Mouse (Mus musculus) cerebellum, postnatal 25 days (tissue): Measurements from ENCODE around the gene Cox7a2.

Source experiments
- DNase-seq, 2 experiments: peaks; one replicate each; pipeline ENCODE4 v3.0.0; 2021; ENCODE audit warnings: mixed read lengths in 2 of 2

Gene Cox7a2

GRCm38 (mm10) chr9:79759385-79760005 is at the start of gene Cox7a2:
TSS of gene Cox7a2 (minus strand) at chr9:79759878.
- DNase-seq = peak; percentile 94 to 96

GRCm38 (mm10) chr9:79809411-79809810 is 49.7 kb upstream of the Cox7a2 start:
- no peak for DNase-seq

GRCm38 (mm10) chr9:79807178-79807577 is 47.5 kb upstream of the Cox7a2 start:
- no peak for DNase-seq

- DNase-seq = peak in 1 of 2 experiments; percentile 15
These were observed 46.8 kb upstream of the Cox7a2 start for GRCm38 (mm10) chr9:79806317-79807075.

- DNase-seq = no peak
These were observed 45.7 kb upstream of the Cox7a2 start for GRCm38 (mm10) chr9:79805426-79805825.

- DNase-seq = no peak
These were observed 36.9 kb upstream of the Cox7a2 start for GRCm38 (mm10) chr9:79796461-79797135.

- DNase-seq = no peak
These were observed 35.4 kb upstream of the Cox7a2 start for GRCm38 (mm10) chr9:79795076-79795475.

- DNase-seq = peak; percentile 96 to 98
These were observed 33.5 kb upstream of the Cox7a2 start, which contains the start of gene Tmem30a for GRCm38 (mm10) chr9:79792841-79793835. TSS of gene Tmem30a (minus strand) at chr9:79793507.

- DNase-seq = no peak
These were observed 26.1 kb upstream of the Cox7a2 start for GRCm38 (mm10) chr9:79785794-79786085.

- no peak for DNase-seq
These were observed 25.5 kb upstream of the Cox7a2 start for GRCm38 (mm10) chr9:79784934-79785793.

GRCm38 (mm10) chr9:79784439-79784838 is 24.8 kb upstream of the Cox7a2 start:
- DNase-seq = no peak

- DNase-seq = no peak
These were observed 19.7 kb upstream of the Cox7a2 start for GRCm38 (mm10) chr9:79779354-79779753.

GRCm38 (mm10) chr9:79766991-79767545 is 7.4 kb upstream of the Cox7a2 start:
- no peak for DNase-seq

GRCm38 (mm10) chr9:79765329-79765728 is 5.7 kb upstream of the Cox7a2 start:
- DNase-seq = no peak

- no peak for DNase-seq
These were observed 2.8 kb upstream of the Cox7a2 start for GRCm38 (mm10) chr9:79762519-79762918.

GRCm38 (mm10) chr9:79760076-79760475 is 398 bp upstream of the Cox7a2 start:
- DNase-seq = peak in 1 of 2 experiments; percentile 30

GRCm38 (mm10) chr9:79755311-79755710 is 4.4 kb downstream of the Cox7a2 start:
- no peak for DNase-seq

- DNase-seq = no peak
These were observed 7.8 kb downstream of the Cox7a2 start for GRCm38 (mm10) chr9:79751846-79752245.

GRCm38 (mm10) chr9:79750709-79751108 is 9.0 kb downstream of the Cox7a2 start:
- DNase-seq = no peak

- no peak for DNase-seq
These were observed 14.6 kb downstream of the Cox7a2 start for GRCm38 (mm10) chr9:79745036-79745435.

- no peak for DNase-seq
These were observed 24.1 kb downstream of the Cox7a2 start for GRCm38 (mm10) chr9:79735608-79736007.
